Mouse (Mus musculus): ENCODE data around the gene Tspan18.

GRCm38 (mm10) chr2:93333241-93333816 lies 976 bp downstream of the Tspan18 start:
- TF ChIP-seq GATA1 (IDR thresholded peaks at IDR 0.05; ENCODE audit: borderline replicate concordance, low read length) (no peak), FLI1 (IDR thresholded peaks at IDR 0.05; ENCODE audit: low read length) (no peak)
